Mouse (Mus musculus): Measurements from ENCODE around the gene Ap5s1. TPM values are rescaled to one million over a fixed set of nuclear protein-coding genes. Genes with fewer than 3 reads are reported as not detected.
"Not testable (repeated sequence)": the region's sequence is repeated elsewhere in the genome, so short reads cannot be mapped to it uniquely, and the experiment has no call there.

The Ap5s1 gene
- total RNA-seq, 2 experiments from 2014 or later = 36.7 to 41.7 TPM

DNA sequence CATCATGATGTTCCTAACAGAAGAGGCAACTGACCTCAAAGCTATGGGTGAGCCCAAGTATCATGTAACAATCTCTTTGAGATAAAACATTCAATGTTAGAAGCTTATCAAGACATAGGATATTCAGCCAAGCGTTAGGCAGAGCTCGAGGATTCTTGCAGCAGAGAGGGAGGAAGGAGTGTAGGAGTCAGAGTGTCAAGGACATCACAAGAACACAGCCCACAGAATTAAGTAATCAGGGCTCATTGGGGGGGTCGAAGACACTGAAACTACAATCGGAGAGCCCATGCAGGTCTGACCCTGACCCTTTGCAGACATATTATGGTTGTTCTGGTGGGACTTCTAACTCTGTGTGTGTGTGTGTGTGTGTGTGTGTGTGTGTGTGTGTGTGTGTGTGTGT, 13.2 kb downstream of the Ap5s1 start:
- no peak for DNase-seq

GRCm38 (mm10) chr2:131221853-131222515, 15.1 kb downstream of the Ap5s1 start:
- DNase-seq = no peak

- peak in 1 of 2 experiments; percentile 41 for DNase-seq
These were observed 15.7 kb downstream of the Ap5s1 start for GRCm38 (mm10) chr2:131222562-131222961.

- DNase-seq = no peak
These were observed 16.7 kb downstream of the Ap5s1 start for GRCm38 (mm10) chr2:131223569-131223968.

DNA sequence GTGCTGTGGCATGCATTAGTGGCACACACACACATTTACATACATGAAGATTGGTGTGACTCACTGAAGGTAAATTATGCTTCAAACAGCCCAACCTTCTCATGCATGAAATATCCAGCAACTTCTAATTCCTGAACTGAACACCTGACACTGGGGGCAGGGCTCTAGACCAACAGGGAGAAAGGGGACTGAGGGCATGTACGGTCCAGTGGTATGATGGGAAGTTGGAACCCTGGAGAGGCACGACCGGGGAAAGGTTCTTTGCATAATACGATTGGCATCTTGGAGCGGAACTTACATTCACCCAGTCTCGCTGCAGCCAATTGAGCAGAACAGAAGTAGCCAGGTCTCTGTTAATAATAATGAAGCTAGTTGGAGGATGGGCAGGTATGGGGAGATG, 18.3 kb downstream of the Ap5s1 start:
- no peak for DNase-seq

GRCm38 (mm10) chr2:131226669-131227068, 19.8 kb downstream of the Ap5s1 start:
- DNase-seq = not testable (repeated sequence)

GRCm38 (mm10) chr2:131227243-131227642, 20.4 kb downstream of the Ap5s1 start:
- DNase-seq = no peak

DNA sequence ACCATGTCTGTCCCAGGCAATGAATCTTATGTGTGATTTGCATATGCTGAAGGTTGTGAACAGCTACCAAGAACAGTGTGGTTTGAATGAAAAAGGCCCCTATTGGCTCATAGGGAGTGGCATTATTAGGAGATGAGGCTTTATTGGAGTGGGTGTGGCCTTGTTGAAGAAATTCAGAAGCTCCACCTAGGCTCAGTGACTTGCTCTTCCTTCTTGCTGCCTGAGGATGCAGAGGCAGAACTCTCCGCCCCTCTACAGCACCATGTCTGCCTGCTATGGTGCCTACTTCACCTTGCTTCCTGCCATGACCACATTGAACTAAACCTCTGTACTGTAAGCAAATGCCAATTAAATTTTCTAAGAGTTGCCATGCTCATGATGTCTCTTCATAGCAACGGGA, 25.7 kb downstream of the Ap5s1 start:
- DNase-seq = no peak

- peak; percentile 96 to 98 for DNase-seq
These were observed 26.6 kb downstream of the Ap5s1 start, which contains the start of gene Mavs for GRCm38 (mm10) chr2:131233307-131234126. TSS of gene Mavs (plus strand) at chr2:131234063.

- no peak for DNase-seq
These were observed 27.3 kb downstream of the Ap5s1 start for GRCm38 (mm10) chr2:131234127-131234650.

GRCm38 (mm10) chr2:131234970-131235635, 28.2 kb downstream of the Ap5s1 start:
- peak in 1 of 2 experiments; percentile 25 for DNase-seq

DNA sequence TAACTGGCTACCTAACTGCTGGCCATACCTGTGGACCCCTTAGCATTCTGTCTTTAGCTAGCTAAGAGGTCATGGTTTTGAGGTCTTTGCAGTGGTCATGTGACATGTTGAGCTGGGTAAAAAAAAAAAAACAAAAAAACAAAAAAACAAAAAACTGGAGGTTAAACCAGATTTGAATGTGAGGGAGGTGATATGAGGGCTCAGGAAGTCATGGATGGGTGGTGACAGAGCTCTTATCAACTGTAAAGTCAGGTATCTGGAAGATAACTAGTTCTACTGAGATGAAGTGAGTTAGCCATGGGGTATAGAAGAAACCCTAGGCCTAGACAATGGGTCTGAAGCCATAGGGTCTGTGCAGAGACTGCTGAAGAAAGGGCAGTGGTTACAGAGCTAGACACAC, 35.3 kb downstream of the Ap5s1 start:
- DNase-seq = no peak

GRCm38 (mm10) chr2:131242929-131243328, 36.1 kb downstream of the Ap5s1 start:
- no peak for DNase-seq

DNA sequence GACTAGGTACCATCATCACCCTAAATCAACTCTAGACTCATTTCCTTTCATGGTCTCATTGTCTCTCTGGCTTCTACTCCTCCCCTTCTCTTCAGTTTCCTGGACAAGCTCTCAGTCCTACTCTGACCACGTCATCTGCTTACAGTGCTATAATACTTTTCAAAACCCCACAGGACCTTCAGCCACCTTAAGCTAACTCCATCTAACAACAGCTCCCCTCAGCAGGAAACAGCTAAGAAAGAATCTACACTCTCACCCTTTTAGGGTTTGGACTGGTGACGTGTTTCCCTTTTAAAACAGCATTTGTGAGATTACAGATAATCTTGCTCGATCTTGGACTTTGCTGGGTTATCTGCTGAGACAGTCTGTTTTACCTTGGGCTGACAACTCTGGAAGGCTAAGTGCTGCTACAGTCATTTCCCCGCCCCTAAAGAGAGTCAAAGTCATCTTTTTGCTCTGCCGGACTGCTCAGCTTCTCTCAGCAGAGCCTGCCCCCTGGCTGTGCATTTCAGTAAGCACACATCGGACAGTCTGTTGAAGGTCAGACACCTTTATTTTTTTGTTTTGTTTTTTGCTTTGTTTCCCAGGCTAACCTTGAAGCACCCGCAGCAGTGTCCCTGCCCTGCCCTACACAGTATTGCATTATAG, 46.9 kb downstream of the Ap5s1 start:
- DNase-seq = peak; percentile 81

DNA sequence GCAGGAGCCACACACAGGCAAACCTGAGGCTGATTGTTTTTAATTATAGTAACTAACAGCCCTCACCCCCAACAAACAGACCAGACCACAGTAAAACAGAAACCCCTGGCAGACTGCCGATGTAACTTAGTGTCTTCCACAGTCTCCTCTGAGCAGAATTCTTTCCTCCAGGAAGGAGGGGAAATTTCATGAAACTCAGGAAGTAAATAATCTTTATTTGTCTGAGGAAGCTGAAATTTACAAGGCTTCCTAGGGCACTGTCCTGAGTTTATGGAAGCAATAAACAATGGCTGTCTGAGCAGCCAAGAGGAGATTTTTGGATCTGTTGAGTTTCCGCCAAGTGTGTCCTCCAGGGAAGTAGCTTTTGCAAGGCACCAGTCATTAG, 47.4 kb downstream of the Ap5s1 start:
- DNase-seq = peak; percentile 36 to 45

DNA sequence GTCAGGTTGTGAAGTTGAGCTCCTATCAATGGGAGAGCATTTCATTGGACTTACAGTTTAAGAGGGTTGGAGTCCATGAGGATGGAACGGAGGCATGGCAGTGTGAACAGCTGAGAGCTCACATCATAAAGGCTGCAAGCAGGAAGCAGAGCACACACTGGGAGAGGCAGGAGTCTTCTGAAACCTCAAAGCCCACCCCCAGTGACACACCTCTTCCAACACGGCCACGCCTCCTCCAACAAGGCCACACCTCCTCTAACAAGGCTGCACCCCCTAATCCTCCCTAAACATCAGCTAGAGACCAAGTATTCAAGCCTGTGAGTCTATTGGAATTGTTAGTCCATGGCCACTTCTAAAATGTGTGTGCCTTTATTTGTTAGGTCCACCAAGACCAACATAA, 48.9 kb downstream of the Ap5s1 start:
- no peak for DNase-seq

- DNase-seq = no peak
These were observed 51.8 kb downstream of the Ap5s1 start for GRCm38 (mm10) chr2:131258693-131259092.

GRCm38 (mm10) chr2:131260544-131261307, 53.8 kb downstream of the Ap5s1 start:
- no peak for DNase-seq

DNA sequence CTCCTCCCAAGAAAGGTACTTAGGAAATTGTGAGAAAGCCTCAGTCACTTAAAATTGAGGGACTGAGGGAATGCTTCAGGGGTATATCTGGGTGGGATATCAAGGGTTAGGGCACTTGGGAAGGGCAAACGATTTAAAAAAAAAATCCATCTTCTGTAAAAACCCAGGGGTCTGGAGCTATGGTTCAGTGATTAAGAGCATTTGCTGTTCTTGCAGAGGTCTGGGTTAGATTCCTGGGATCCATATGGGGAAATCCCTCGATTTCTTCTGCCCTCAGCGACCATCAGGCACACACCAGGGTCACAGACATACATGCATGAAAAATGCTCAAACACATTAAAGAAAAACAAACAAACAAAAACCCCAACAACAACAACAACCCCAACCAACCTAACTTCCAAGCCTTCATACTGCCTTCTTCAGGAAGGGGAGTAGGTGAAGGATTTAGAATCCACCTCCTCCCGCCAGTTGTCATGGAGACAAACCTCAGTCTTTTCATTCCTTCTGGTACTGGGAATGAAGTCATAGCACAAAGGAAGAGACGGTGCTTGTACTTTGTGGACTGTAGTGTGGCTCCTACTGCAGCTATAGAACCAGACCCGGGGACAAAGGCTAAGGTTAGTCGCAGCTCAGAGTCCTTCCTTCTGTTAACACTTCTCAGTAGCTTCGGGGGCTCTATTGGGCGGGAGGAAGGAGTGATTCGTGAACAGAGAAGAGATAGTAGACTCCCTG, 54.8 kb downstream of the Ap5s1 start:
- no peak for DNase-seq

DNA sequence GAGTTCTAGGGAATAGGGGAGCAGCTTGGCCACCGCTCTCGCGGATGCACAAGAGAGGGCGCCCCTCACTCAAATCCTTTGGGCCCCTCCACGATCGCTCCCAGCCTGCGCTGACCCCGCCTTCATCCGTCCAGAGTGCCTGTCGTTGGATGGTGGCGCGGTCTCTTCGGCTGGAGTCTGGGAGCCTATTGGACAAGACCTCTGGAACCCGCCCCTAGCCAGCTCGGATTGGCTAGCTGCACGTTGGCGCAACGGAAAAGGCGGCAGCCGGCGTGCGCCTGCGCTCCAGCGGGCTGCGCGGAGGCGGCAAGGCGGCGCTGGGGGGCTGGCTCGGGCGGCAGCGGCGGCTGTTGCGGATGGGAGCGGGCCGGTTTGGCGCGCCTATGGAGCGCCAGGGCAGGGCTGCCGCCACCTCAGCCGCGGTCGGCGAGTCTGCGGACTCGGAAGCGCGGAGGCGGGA, 55.4 kb downstream of the Ap5s1 start, which contains the start of gene Pank2:
Pank2 (plus strand) TSS at position 283 of the 460 bp plus-strand sequence.
- peak; percentile 98 to 99 for DNase-seq
